Mouse (Mus musculus) heart, adult 10 weeks (tissue): ENCODE measurements around the gene Mitd1. TPM values are rescaled to one million over a fixed set of nuclear protein-coding genes. Genes with fewer than 3 reads are reported as not detected.

Experiments used
- polyA plus RNA-seq: library from polyadenylated mRNA; stranded (reverse); fragments of 350-450 nt; fragmentation: Illumina TruSeq; extraction: RNeasy Lipid Tissue Mini Kit (QIAGEN cat#74804); gene quantifications from one replicate; pipeline ENCODE4 v1.2.3, GENCODE M21; 2014; ENCODE audit warnings: low read depth, low replicate concordance

Gene Mitd1
- 6.7 TPM for polyA plus RNA-seq

DNA sequence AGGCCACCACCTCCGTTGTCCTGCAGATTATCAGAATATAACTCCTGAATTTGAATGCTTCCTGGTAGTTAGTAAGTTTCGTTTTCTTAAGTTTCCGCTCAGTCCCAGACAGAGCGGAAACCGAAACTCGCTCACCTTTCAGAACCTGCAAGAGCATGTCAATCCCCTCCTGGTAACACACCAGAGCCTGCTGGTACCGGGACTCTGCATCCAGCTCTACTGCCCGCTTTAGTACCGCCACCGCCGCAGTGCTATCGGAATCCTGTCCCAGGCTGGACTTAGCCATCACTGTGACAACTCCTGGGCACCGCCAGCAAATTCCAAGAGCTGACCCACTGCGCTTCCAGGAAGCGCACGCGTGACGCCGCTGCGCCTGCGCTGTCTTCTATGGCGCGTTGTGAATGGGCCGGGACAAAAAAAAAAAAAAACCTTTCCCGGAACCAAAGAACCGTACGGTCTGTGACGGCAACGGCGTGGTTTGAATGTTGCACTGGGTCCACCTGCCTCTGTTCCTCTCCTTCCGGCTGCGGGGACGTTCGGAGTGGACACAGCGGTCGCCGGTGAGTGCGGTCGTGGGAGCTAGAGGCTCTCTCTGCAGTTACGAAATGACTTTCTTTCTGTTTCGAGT lies at the start of gene Mitd1, which contains the start of gene Mrpl30:
TSS of gene Mitd1 (minus strand) at position 387 of the 628 bp plus-strand sequence.
TSS of gene Mrpl30 (plus strand) at position 453 of the 628 bp plus-strand sequence.

DNA sequence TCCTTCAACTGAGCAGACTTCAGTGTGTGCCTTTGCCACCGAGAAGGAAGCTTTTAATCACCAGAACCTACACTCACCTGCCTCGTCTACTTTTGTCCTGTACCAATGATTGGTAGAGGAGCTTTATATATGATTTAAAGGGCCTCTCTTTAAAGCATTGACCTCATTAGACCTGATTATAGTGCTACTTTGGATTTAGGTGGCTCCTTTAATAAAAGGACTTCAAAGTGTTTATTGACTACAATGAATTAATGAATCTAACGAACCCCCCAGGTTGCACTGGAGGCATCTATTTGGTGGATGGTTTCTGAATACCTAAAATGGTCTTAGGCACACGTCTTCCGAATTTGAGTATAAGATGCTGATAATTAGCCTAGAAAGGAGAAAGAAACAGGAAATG lies 26.2 kb upstream of the Mitd1 start, which contains the start of gene Lyg2:
TSS of gene Lyg2 (minus strand) at position 101 of the 400 bp plus-strand sequence.

DNA sequence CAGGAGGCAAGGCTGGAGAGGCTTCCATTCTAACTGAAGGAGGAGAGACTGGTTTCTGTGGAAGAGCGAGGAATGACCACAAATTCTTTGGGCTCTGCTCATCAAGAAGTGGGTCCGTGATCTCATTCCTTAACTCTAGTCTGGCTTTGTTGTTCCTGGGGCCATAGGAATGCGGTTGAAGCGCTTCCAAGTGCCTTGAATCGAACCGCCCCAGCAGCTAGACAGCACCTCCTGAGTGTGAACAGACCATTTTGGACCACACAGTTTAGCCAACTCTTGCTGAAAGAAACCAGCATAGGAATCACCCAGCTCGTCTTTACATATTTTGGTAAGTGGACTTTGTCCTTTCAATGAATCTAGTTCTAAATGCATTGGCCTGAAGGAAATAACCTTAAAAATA lies 18.5 kb downstream of the Mitd1 start, which contains the start of gene Lipt1:
TSS of gene Lipt1 (plus strand) at position 35 of the 400 bp plus-strand sequence.

DNA sequence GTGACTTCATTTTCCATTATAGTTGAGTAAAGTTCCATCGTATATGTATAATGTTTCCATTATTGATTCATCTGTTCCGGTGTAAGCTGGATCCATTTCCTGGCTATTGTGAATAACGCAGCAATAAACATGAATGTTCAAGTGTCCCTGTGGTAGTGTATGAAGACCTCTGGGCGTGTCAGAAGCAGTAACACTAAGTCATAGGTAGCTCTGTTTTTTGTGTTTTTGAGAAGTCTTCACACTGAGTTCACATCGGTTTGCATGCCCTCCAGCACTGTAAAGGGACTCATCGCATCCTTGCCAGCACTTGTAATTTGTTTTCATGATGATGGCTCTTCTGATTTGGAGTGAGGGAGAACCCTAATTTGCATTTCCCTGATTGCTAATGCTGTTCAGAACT lies 23.9 kb downstream of the Mitd1 start, which contains the start of gene Tsga10:
TSS of gene Tsga10 (minus strand) at position 144 of the 400 bp plus-strand sequence.

Other genes starting within 250 kb of the Mitd1 start
- 1.2 TPM for gene 2010300C02Rik, start 170.3 kb downstream of the Mitd1 start, polyA plus RNA-seq
- gene Tsga10, start 24.0 kb downstream of the Mitd1 start, polyA plus RNA-seq: 4.7 TPM
- 13.4 TPM for gene Lipt1, start 18.7 kb downstream of the Mitd1 start, polyA plus RNA-seq
- 407 TPM for gene Mrpl30, start 66 bp upstream of the Mitd1 start, polyA plus RNA-seq
- gene Lyg2, start 26.1 kb upstream of the Mitd1 start, polyA plus RNA-seq: not detected
- not detected for gene Lyg1, start 67.3 kb upstream of the Mitd1 start, polyA plus RNA-seq
- gene Txndc9, start 107.5 kb upstream of the Mitd1 start, polyA plus RNA-seq: 42.9 TPM
- gene Eif5b, start 107.6 kb upstream of the Mitd1 start, polyA plus RNA-seq: 59.0 TPM
- 15.4 TPM for gene Rev1, start 239.4 kb upstream of the Mitd1 start, polyA plus RNA-seq